Mouse (Mus musculus): ENCODE measurements around the gene Ube2e2.

DNA sequence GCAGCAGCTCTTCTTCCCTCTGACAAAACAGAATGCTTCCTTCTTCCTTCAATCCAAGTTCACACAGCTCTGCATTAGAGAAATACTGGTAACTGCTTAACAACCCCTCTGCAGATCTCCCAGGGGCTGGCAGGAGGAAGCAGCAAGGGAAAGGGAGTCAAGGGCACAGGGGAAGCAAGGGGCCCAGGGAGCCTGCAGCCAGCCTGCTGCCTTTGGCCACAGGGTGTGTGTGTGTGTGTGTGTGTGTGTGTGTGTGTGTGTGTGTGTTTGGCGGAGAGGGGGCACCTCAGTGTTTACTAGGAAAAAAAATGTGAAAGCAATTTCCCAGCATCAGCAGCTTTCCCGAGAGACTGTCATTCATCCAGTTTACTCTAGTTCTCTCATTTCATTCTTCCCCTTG, 319.3 kb downstream of the Ube2e2 start:
- TF ChIP-seq POLR2A (IDR thresholded peaks at IDR 0.05; ENCODE audit: insufficient read depth, low read depth, low read length) = no peak
- TF ChIP-seq CTCF (IDR thresholded peaks at IDR 0.05) = no peak

All from heart, adult 2 months (tissue).